Mouse (Mus musculus): ENCODE data around the gene Vps37c.

DNA sequence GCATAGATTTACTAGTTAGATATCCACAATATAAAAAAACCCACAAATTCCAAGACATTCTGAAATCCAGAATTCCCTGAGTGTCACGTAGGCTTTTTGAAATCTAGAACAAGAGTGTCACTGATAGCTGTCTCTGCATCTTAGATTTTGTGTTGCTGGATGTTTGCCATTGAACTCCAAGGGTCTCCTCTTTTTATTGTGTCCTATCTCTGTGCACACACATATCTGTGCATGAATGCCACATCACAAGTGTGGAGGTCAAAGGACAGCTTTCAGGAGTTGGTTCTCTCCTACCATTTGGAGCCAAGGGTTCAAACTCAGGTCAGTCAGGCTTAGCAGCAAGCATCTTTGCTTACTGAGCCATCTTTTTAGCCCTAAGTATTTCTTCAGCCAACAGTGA, 19.3 kb downstream of the Vps37c start:
- TF ChIP-seq GATA1 (IDR thresholded peaks at IDR 0.05; ENCODE audit: borderline replicate concordance, low read length) (no peak), FLI1 (IDR thresholded peaks at IDR 0.05; ENCODE audit: low read length) (no peak)

All from megakaryocyte, embryonic 14.5 days (primary cell).